Mouse (Mus musculus) CH12.LX (cell line): ENCODE measurements at regions not wholly inside any gene's neighbourhood (a gene's known extent, or its start where the extent isn't known, plus 50 kb on each side); places are given as distances from the start of the nearest gene placed in this dataset.

Experiments used
- DNase-seq: peaks from one replicate; pipeline ENCODE4 v3.0.0-alpha.2; 2013; ENCODE audit errors: extremely low read depth
- H3K27ac ChIP-seq: 2 replicates; pipeline ENCODE4 v1.5.1; 2012; ENCODE audit warnings: low read depth, mild to moderate bottlenecking, control low read depth, moderate library complexity; ENCODE audit not compliant: insufficient read depth
- H3K27me3 ChIP-seq: replicated peaks from 2 replicates; pipeline ENCODE3; 2012; ENCODE audit warnings: inconsistent platforms
- H3K36me3 ChIP-seq, 2 experiments: replicated peaks in 1 of 2; 2 replicates each; pipeline versions ENCODE3 to v1.6.1; 2012; ENCODE audit warnings: inconsistent platforms in 1 of 2, low read length in 1 of 2, mild to moderate bottlenecking in 1 of 2, mixed read lengths in 1 of 2, moderate library complexity in 1 of 2; ENCODE audit not compliant: control insufficient read depth in 1 of 2, insufficient read depth in 1 of 2
- H3K4me1 ChIP-seq, 2 experiments: 2 replicates each; pipeline ENCODE4 v1.6.1; 2012; ENCODE audit warnings: inconsistent platforms in 1 of 2, moderate library complexity in 1 of 2; ENCODE audit not compliant: insufficient read depth in 2 of 2, control insufficient read depth in 1 of 2
- H3K4me2 ChIP-seq: 2 replicates; pipeline ENCODE4 v1.6.1; 2012; ENCODE audit warnings: low read depth, mild to moderate bottlenecking, control low read depth; ENCODE audit not compliant: poor library complexity, insufficient read depth, severe bottlenecking
- H3K4me3 ChIP-seq, 3 experiments: fragments of 150-350 bp in 1 of 3; sonication (generic) in 1 of 3; replicated peaks in 1 of 3; 2 replicates each; pipeline versions ENCODE3 to v1.5.1; 2011 to 2012; ENCODE audit warnings: low read depth in 2 of 3, low read length in 2 of 3, mild to moderate bottlenecking in 2 of 3, moderate library complexity in 2 of 3, control low read depth in 1 of 3, improper control_type of control experiment in 1 of 3, inconsistent platforms in 1 of 3, mixed read lengths in 1 of 3; ENCODE audit not compliant: poor library complexity in 1 of 3
- H3K79me2 ChIP-seq: replicated peaks from 2 replicates; pipeline ENCODE4 v1.6.1; 2012; ENCODE audit warnings: mild to moderate bottlenecking, moderate library complexity; ENCODE audit not compliant: control insufficient read depth, poor library complexity, insufficient read depth, severe bottlenecking; ENCODE audit errors: extremely low read depth
- H3K9ac ChIP-seq: 2 replicates; pipeline ENCODE4 v1.6.1; 2012; ENCODE audit warnings: low read depth, mild to moderate bottlenecking, control low read depth, moderate library complexity; ENCODE audit not compliant: insufficient read depth
- H3K9me3 ChIP-seq: replicated peaks from 2 replicates; pipeline ENCODE3; 2012; ENCODE audit warnings: low read length, inconsistent platforms, mixed read lengths
- BHLHE40 ChIP-seq: IDR thresholded peaks from 2 replicates; pipeline ENCODE4 v1.6.1; 2011; ENCODE audit warnings: mild to moderate bottlenecking, low read depth, low read length, improper control_type of control experiment
- CHD1 ChIP-seq: IDR thresholded peaks from 2 replicates; pipeline ENCODE4 v1.6.1; 2012; ENCODE audit warnings: low read depth, low read length, improper control_type of control experiment, inconsistent platforms
- CHD2 ChIP-seq: IDR thresholded peaks from 2 replicates; pipeline ENCODE4 v1.6.1; 2011; ENCODE audit warnings: low read length, improper control_type of control experiment
- GABPA ChIP-seq: IDR thresholded peaks from 2 replicates; pipeline ENCODE4 v1.6.1; 2012; ENCODE audit warnings: low read depth, low read length, improper control_type of control experiment, inconsistent platforms; ENCODE audit not compliant: insufficient replicate concordance
- HCFC1 ChIP-seq: IDR thresholded peaks from 2 replicates; pipeline ENCODE4 v1.6.1; 2012; ENCODE audit warnings: low read depth, mild to moderate bottlenecking, inconsistent platforms, low read length, improper control_type of control experiment
- IRF4 ChIP-seq: IDR thresholded peaks from 2 replicates; pipeline ENCODE4 v1.6.1; 2014; ENCODE audit warnings: low read depth, mild to moderate bottlenecking, inconsistent platforms, low read length, improper control_type of control experiment
- JUN ChIP-seq: IDR thresholded peaks from 2 replicates; pipeline ENCODE4 v1.6.1; 2011; ENCODE audit warnings: low read depth, mild to moderate bottlenecking, low read length, improper control_type of control experiment, moderate library complexity; ENCODE audit not compliant: insufficient read depth
- JUND ChIP-seq: conservative IDR thresholded peaks from 2 replicates; pipeline ENCODE4 v1.6.1; 2011; ENCODE audit warnings: low read depth, low read length, improper control_type of control experiment
- MAX ChIP-seq: IDR thresholded peaks from 2 replicates; pipeline ENCODE4 v1.6.1; 2011; ENCODE audit warnings: low read length, improper control_type of control experiment
- MEF2A ChIP-seq: IDR thresholded peaks from 2 replicates; pipeline ENCODE4 v1.6.1; 2014; ENCODE audit warnings: low read depth, mild to moderate bottlenecking, inconsistent platforms, low read length, improper control_type of control experiment, borderline replicate concordance
- MXI1 ChIP-seq: IDR thresholded peaks from 2 replicates; pipeline ENCODE4 v1.6.1; 2011; ENCODE audit warnings: mild to moderate bottlenecking, low read depth, low read length, improper control_type of control experiment
- MYC ChIP-seq: IDR thresholded peaks from 2 replicates; pipeline ENCODE4 v1.6.1; 2011; ENCODE audit warnings: low read depth, mild to moderate bottlenecking, improper control_type of control experiment, low read length
- NELFE ChIP-seq: IDR thresholded peaks from 2 replicates; pipeline ENCODE4 v1.6.1; 2011; ENCODE audit warnings: low read depth, low read length, improper control_type of control experiment
- PAX5 ChIP-seq: IDR thresholded peaks from 2 replicates; pipeline ENCODE4 v1.6.1; 2012; ENCODE audit warnings: low read length, inconsistent platforms, mixed read lengths
- RAD21 ChIP-seq: IDR thresholded peaks from 2 replicates; pipeline ENCODE4 v1.6.1; 2011; ENCODE audit warnings: low read depth, mild to moderate bottlenecking, low read length, improper control_type of control experiment, moderate library complexity
- RCOR1 ChIP-seq: conservative IDR thresholded peaks from 2 replicates; pipeline ENCODE4 v1.6.1; 2012; ENCODE audit warnings: low read depth, mild to moderate bottlenecking, inconsistent platforms, low read length, improper control_type of control experiment
- UBTF ChIP-seq: IDR thresholded peaks from 2 replicates; pipeline ENCODE4 v1.6.1; 2012; ENCODE audit warnings: low read depth, mild to moderate bottlenecking, inconsistent platforms, low read length, improper control_type of control experiment, moderate library complexity
- USF1 ChIP-seq: IDR thresholded peaks from 2 replicates; pipeline ENCODE4 v1.6.1; 2014; ENCODE audit warnings: low read depth, mild to moderate bottlenecking, inconsistent platforms, low read length, improper control_type of control experiment
- USF2 ChIP-seq: conservative IDR thresholded peaks from 2 replicates; pipeline ENCODE4 v1.6.1; 2011; ENCODE audit warnings: low read depth, low read length, improper control_type of control experiment
- ZC3H11A ChIP-seq: IDR thresholded peaks from 2 replicates; pipeline ENCODE4 v1.6.1; 2012; ENCODE audit warnings: low read depth, mild to moderate bottlenecking, inconsistent platforms, low read length, improper control_type of control experiment
- ZMIZ1 ChIP-seq: IDR thresholded peaks from 2 replicates; pipeline ENCODE4 v1.6.1; 2012; ENCODE audit warnings: low read depth, mild to moderate bottlenecking, inconsistent platforms, low read length, improper control_type of control experiment
- ZNF384 ChIP-seq: IDR thresholded peaks from 2 replicates; pipeline ENCODE4 v1.6.1; 2012; ENCODE audit warnings: low read depth, low read length, improper control_type of control experiment, inconsistent platforms
- dilution Hi-C: fragments of 300-500 bp; cut with MboI; formaldehyde crosslinking; loops from 2 replicates; pipeline ENCODE4 v1.14.3; 2020; ENCODE audit warnings: low sequenced_read_pairs; ENCODE audit not compliant: extremely low pct_unique_long_range_greater_than_20kb, extremely low pct_ligation_motif_present
- in situ Hi-C: fragments of 300-500 bp; cut with MboI; formaldehyde crosslinking; loops from 3 replicates; pipeline ENCODE4 v1.14.3; 2019; ENCODE audit warnings: low sequenced_read_pairs, low pct_ligation_motif_present, low pct_unique_long_range_greater_than_20kb, mixed read lengths

DNA sequence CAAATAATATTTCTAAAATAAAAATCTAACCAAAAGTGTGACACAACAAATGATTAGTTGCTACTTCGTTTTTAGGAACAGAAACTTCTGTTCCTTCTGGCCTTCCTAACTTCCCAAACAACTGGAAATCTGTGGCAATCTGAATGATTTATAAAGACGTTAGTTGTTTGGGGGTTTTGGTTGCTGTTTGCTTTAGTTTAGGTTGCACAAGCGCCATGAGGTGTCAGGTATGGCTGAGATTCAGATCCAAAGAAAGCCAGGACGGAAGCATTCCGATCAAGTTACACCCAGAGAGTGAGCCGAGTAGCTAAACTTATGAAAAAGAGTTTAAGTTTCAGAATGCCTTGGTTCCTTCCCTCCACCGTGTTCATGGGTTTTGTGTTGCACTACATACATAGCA, 126.4 kb upstream of the Nampt start:
- H3K9me3 ChIP-seq = no peaks in the 10 kb centered on the region
- no peaks in the 10 kb centered on the region for H3K36me3 ChIP-seq
- DNase-seq = no peak
- no peak overlapping the region for H3K4me3 ChIP-seq
- peaks cover 7 to 20% of the 10 kb centered on the region in 2 experiments for H3K4me1 ChIP-seq
- dilution Hi-C loops = no loop called here
- no peak overlapping the region for H3K9ac ChIP-seq
- no peak overlapping the region for H3K4me2 ChIP-seq
- H3K27me3 ChIP-seq = no peaks in the 10 kb centered on the region
- in situ Hi-C loops = no loop called here
- no peak overlapping the region for H3K27ac ChIP-seq
- TF ChIP-seq RCOR1 = no peak
- TF ChIP-seq ZNF384 = no peak
- TF ChIP-seq MAX = no peak
- no peak for TF ChIP-seq MEF2A
- TF ChIP-seq IRF4 = no peak
- TF ChIP-seq JUND = no peak
- TF ChIP-seq PAX5 = no peak
- TF ChIP-seq BHLHE40 = no peak
- TF ChIP-seq USF1 = no peak
- no peak for TF ChIP-seq ZMIZ1
- TF ChIP-seq HCFC1 = no peak
- TF ChIP-seq CHD2 = no peak
- TF ChIP-seq USF2 = no peak
- no peak for TF ChIP-seq GABPA
- no peaks in the 10 kb centered on the region for H3K79me2 ChIP-seq

DNA sequence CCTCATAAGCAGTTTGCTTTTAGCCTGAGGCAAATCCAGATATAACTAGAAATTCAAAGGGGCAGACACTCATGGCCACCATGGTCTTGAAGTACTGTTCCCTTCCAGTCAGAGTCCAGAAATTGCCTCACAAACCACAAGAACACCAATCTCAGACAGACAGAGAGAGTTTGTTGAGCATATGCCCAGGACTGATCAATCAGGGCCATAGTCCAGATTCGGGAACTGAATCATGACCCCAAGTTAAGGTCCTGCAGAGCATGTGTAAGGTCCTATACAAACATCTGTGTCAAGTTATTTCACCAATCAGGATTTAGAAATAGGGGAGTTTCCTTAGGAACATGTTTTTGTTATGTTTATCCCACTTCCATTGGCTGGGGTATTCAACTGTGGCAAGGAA, 125.7 kb upstream of the Nampt start:
- no peaks in the 10 kb centered on the region for H3K9me3 ChIP-seq
- no peak overlapping the region for H3K4me2 ChIP-seq
- no peak overlapping the region for H3K27ac ChIP-seq
- H3K27me3 ChIP-seq = no peaks in the 10 kb centered on the region
- no peak for DNase-seq
- no peaks in the 10 kb centered on the region for H3K36me3 ChIP-seq
- no peak overlapping the region for H3K4me3 ChIP-seq
- in situ Hi-C loops (no loop called here), dilution Hi-C loops (no loop called here)
- TF ChIP-seq MAX = no peak
- no peak for TF ChIP-seq UBTF
- TF ChIP-seq ZC3H11A = no peak
- TF ChIP-seq MXI1 = no peak
- no peak for TF ChIP-seq USF2
- TF ChIP-seq PAX5 = no peak
- TF ChIP-seq ZNF384 = no peak
- TF ChIP-seq JUND = no peak
- TF ChIP-seq BHLHE40 = no peak
- no peak for TF ChIP-seq MYC
- TF ChIP-seq JUN = no peak
- TF ChIP-seq CHD1 = no peak
- TF ChIP-seq RAD21 = no peak
- TF ChIP-seq USF1 = no peak
- TF ChIP-seq NELFE = no peak
- no peaks in the 10 kb centered on the region for H3K79me2 ChIP-seq
- no peak overlapping the region for H3K9ac ChIP-seq
- peaks cover 7 to 23% of the 10 kb centered on the region in 2 experiments for H3K4me1 ChIP-seq
